Mouse (Mus musculus): ENCODE measurements around the gene Rsad1. TPM values are rescaled to one million over a fixed set of nuclear protein-coding genes. Genes with fewer than 3 reads are reported as not detected.

Rsad1 gene
- polyA plus RNA-seq (2015; fragmentation: Nextera tagmentation; extraction: Ambion mirVana), result 9.4 and 10.4 TPM in 2 replicates

DNA sequence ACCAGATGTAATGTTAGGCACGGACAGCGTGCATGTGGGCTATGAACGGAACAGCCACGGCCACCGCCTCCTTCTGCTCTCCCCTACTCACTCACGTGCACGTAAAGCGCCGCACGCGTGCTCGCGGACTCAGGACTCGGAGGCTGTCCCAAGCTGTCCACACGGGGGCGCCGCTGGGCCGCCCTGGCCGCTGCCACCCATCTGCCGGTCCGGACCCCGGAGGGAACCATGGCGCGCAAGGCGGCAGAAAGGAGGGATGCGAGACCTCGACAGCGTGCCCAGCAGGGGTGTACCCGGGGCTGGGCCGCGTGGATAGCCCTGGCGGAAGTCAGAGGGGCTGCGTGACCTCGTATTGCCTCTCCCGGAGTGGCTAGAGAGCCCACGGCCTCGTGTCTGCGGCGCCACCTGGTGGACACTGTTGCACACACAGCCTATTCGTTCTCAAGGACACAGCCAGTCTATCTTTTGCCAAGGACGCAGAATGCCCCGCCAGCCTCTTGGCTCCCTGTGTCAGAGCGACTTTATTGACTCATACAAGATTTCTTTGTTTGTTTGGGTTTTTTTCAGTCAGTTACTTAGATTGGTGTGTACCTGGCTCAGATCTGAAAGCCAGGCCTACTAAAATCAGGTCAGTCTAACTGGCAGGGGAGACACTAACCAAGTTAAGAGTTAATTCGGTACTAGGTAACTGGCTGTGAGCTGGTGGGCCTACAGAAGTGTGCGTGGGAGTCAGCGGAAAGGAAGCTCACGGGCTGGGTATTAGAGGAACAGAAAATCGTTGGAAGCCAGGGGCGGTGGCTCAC is at the start of gene Rsad1:
Gene Rsad1 (minus strand): TSS at position 368 of the 803 bp plus-strand sequence.
- H3K9me3 ChIP-seq (replicated peaks), result no peaks in the 10 kb centered on the region
- H3K4me3 ChIP-seq (replicated peaks), result peak within 1 kb of the TSS; percentile 68
- no peaks in the 10 kb centered on the region for H3K27me3 ChIP-seq (replicated peaks)
- peaks cover 20% of the 10 kb centered on the region for H3K4me1 ChIP-seq
- WGBS, result 5% methylated on average over 49 of the region's 49 CpGs
- no peaks in the 10 kb centered on the region for H3K36me3 ChIP-seq
- peak; percentile 91 for ATAC-seq (ENCODE audit: low FRiP score)
- H3K4me2 ChIP-seq, result peak within 1 kb of the TSS; percentile 95
- H3K27ac ChIP-seq (replicated peaks), result peak within 1 kb of the TSS; percentile 94
- peak within 1 kb of the TSS; percentile 59 for H3K9ac ChIP-seq (replicated peaks)

DNA sequence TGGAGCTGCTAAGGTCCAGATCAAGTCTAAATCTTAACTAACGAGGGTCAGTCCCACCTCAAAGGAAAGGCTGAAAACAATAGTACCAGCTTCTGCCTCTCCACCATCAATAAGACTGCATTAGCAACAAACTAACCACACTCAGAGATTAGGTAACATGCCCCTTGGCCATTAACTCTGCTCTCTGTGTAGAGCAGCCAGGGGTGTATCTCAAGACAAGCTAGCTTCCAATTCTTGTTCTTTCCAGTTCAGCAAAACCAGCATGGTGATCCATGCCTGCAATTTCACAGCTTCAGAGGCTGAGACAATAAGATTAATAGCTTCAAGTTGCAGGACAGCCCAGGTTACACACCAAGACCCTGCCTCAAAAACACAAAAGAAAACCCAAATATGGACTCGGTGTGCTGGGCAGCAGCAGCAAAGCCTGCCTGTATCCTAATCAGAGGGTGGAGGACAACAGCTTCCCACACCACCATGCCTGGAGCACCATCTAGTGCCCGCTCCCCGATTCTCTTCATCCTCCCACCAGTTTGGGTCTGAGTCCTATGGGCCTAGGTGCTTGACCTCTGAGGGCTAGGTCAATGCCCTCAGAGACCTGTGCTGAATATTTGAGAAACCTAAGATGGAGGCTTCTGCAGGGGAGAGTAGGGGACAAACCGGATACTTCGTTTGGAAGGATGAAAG is 49.5 kb upstream of the Rsad1 start:
- WGBS, result 79% methylated on average over 6 of the region's 6 CpGs
- H3K9me3 ChIP-seq (replicated peaks), result no peaks in the 10 kb centered on the region
- no peaks in the 10 kb centered on the region for H3K36me3 ChIP-seq
- H3K4me3 ChIP-seq (replicated peaks), result no peak overlapping the region
- no peak for ATAC-seq (ENCODE audit: low FRiP score)
- peaks cover 11% of the 10 kb centered on the region for H3K27me3 ChIP-seq (replicated peaks)
- H3K4me2 ChIP-seq, result no peak overlapping the region
- no peak overlapping the region for H3K27ac ChIP-seq (replicated peaks)
- H3K4me1 ChIP-seq, result peaks cover 12% of the 10 kb centered on the region
- H3K9ac ChIP-seq (replicated peaks), result no peak overlapping the region

DNA sequence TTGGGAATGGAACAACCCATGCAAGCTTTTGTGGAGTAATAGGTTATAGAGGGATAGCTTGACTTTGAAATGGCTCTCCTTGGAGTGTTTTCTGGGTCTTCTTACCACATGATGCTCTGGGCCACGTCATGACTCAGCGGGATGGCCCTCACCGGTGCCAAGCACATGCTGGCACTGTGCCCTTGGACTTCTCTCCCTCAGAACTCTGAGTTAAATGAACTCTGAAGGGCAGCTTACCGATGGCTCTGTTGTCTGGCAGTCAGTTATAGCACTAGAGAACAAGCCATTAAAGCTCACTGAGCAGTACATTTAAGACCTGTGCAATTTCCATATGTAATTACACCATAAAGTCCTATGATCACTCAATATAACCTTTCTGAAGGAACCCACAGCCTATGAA is 48.3 kb upstream of the Rsad1 start:
- Histone ChIP-seq H3K27ac (replicated peaks) (no peak overlapping the region), H3K4me2 (no peak overlapping the region), H3K4me1 (peaks cover 11% of the 10 kb centered on the region), H3K27me3 (replicated peaks) (peaks cover 11% of the 10 kb centered on the region), H3K9ac (replicated peaks) (no peak overlapping the region), H3K4me3 (replicated peaks) (no peak overlapping the region), H3K36me3 (no peaks in the 10 kb centered on the region), H3K9me3 (replicated peaks) (no peaks in the 10 kb centered on the region)
- ATAC-seq (ENCODE audit: low FRiP score), result no peak
- WGBS, result 52% methylated on average over 4 of the region's 4 CpGs

DNA sequence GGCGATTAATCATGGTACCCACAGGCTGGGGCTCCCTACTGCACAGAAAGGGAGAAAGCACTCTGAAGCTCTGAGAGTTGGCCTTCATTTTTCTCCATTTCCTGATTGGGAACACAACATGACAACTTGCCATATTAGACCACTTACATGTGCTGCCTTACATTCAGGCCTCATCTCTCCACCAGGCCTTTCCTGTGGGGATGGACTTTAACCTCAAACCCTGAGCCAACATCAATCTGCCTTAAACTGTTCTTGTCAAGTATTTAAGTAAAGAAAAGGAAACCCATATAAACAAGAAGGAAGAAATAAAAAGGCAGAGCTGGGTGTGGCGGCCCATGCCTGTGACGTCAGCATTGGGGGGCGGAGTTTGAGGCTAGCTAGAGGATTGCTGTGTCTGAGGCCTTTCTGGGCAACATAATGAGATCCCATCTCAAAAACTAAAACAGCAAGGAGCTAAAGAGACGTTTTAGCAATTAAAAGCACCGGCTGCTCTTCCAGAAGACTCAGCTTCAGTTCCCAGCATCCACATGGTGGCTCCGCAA is 47.3 kb upstream of the Rsad1 start:
- WGBS, result 75% methylated on average over 7 of the region's 7 CpGs
- Histone ChIP-seq H3K4me3 (replicated peaks) (no peak overlapping the region), H3K4me1 (peaks cover 5% of the 10 kb centered on the region), H3K9ac (replicated peaks) (no peak overlapping the region), H3K27me3 (replicated peaks) (peaks cover 8% of the 10 kb centered on the region; the same call in 1 of the 2 replicates), H3K36me3 (no peaks in the 10 kb centered on the region), H3K9me3 (replicated peaks) (no peaks in the 10 kb centered on the region), H3K4me2 (no peak overlapping the region), H3K27ac (replicated peaks) (no peak overlapping the region)
- no peak for ATAC-seq (ENCODE audit: low FRiP score)

DNA sequence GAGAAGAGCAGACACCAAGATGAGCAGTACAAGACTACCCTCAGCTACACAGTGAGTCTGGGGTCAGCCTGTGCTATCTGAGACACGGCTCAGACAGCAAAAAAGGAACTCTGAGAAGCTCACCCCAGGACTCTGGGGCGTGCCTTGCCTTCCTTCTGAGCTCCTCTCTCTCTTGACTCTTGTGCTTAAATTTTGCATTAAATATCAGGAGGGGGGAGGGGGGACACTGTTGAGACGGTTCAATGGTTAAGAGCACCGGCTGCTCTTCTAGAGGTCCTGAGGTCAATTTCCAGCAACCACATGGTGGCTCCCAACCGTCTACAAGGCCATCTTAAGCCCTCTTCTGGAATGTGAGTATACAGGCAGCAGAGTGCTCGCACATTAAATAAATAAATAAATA is 38.5 kb upstream of the Rsad1 start:
- no peak overlapping the region for H3K4me2 ChIP-seq
- no peaks in the 10 kb centered on the region for H3K36me3 ChIP-seq
- no peaks in the 10 kb centered on the region for H3K9me3 ChIP-seq (replicated peaks)
- H3K9ac ChIP-seq (replicated peaks), result no peak overlapping the region
- 81% methylated on average over 6 of the region's 6 CpGs for WGBS
- no peaks in the 10 kb centered on the region for H3K27me3 ChIP-seq (replicated peaks)
- no peak for ATAC-seq (ENCODE audit: low FRiP score)
- H3K4me1 ChIP-seq, result peaks cover 7% of the 10 kb centered on the region
- H3K27ac ChIP-seq (replicated peaks), result no peak overlapping the region
- H3K4me3 ChIP-seq (replicated peaks), result no peak overlapping the region

DNA sequence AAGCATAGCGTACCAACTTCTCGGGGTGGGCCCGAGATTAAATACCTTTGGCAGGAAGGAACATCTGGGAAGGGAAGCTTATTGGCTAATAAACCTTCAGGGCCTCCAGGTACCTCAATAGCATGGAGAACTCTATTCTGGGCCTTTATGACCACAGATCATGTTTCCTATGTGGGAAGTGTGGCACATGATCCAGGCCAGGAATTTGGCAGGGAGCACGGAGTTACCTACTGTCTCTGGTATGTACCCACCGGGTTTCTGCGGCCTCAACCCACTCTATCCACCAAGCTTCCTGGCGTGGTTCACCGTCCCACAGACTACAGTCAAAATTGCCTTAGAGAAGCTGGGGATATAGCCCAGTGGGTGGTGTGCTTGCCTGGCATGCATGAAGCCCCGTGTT is 36.0 kb upstream of the Rsad1 start:
- no peak overlapping the region for H3K9ac ChIP-seq (replicated peaks)
- no peak overlapping the region for H3K4me3 ChIP-seq (replicated peaks)
- no peak overlapping the region for H3K4me2 ChIP-seq
- H3K27ac ChIP-seq (replicated peaks), result no peak overlapping the region
- H3K27me3 ChIP-seq (replicated peaks), result no peaks in the 10 kb centered on the region
- H3K4me1 ChIP-seq, result no peaks in the 10 kb centered on the region
- H3K9me3 ChIP-seq (replicated peaks), result no peaks in the 10 kb centered on the region
- no peaks in the 10 kb centered on the region for H3K36me3 ChIP-seq
- ATAC-seq (ENCODE audit: low FRiP score), result no peak
- 95% methylated on average over 9 of the region's 9 CpGs for WGBS

DNA sequence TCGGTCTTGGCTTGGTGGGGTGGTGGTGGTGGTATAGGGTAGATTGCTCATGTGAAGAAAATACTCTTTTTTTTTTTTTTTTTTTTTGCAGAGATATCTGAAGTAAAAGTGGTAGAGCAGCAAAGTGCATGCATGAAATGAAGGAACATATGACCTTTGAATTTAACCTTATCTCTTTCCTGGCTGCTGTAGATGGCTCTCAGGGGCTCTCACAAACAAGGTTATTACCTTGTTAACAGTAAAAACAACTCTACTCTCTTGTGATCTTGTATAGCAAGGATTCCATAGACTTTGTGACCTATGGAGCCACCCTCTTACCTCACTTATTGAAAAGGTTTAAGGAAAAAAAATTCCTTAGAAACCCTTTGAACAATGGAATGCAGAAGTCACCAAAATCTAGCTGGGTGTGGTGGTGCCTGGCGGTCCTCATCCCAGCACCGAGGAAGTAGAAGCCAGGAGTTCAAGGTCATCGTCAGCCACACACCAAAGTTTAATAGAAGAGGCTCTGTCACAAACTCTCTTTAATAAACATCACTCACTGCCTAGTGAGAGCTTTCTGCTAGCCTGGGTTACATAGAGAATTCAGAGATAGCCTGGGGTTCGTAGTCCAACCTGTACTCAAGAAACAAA is 31.2 kb upstream of the Rsad1 start:
- Histone ChIP-seq H3K4me1 (no peaks in the 10 kb centered on the region), H3K9me3 (replicated peaks) (no peaks in the 10 kb centered on the region), H3K9ac (replicated peaks) (no peak overlapping the region), H3K27ac (replicated peaks) (no peak overlapping the region), H3K36me3 (no peaks in the 10 kb centered on the region), H3K4me2 (no peak overlapping the region), H3K27me3 (replicated peaks) (no peaks in the 10 kb centered on the region), H3K4me3 (replicated peaks) (no peak overlapping the region)
- ATAC-seq (ENCODE audit: low FRiP score), result no peak
- 96% methylated on average over 5 of the region's 5 CpGs for WGBS

DNA sequence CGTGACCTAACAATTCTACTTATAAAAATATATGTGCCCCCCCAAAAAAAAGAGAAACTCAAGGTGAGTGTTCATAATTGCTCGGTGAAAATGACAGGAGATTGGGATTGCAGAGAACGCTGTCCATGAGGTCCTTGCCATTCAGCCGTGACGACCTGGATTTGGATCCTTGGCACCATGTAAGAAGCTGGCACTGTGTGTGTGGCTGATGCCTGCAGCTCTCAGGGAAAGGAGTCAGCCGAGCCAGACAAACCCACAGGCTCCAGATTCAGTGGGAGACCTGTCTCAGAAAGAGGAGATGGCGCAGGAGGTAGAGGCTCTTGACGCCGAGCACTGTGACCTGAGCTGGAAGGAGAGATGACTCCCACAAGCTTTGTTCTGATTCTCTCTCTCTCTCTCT is 27.3 kb upstream of the Rsad1 start:
- Histone ChIP-seq H3K27ac (replicated peaks) (no peak overlapping the region), H3K4me2 (no peak overlapping the region), H3K27me3 (replicated peaks) (no peaks in the 10 kb centered on the region), H3K4me1 (no peaks in the 10 kb centered on the region), H3K9ac (replicated peaks) (no peak overlapping the region), H3K36me3 (no peaks in the 10 kb centered on the region), H3K9me3 (replicated peaks) (no peaks in the 10 kb centered on the region), H3K4me3 (replicated peaks) (no peak overlapping the region)
- ATAC-seq (ENCODE audit: low FRiP score), result no peak
- 88% methylated on average over 9 of the region's 9 CpGs for WGBS

DNA sequence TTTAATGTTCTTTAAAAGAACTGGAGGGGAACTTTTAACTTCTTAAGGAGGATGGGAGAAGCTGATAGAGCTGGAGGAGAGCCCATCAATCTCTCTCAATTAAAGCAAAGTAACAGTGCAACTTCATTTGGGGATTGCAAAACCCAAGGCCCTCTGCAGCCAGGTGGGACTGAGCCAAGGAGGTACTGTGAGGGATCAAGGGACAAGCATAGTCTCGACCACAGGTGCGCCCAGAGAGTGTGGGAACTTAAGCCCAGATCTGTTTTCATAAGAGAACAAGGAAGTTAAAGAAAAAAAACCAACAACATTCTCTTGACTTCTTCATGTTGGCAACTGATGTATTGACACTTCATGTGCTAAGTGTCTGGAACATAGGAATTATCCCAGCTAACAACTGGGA is 26.0 kb upstream of the Rsad1 start:
- Histone ChIP-seq H3K9ac (replicated peaks) (no peak overlapping the region), H3K27ac (replicated peaks) (no peak overlapping the region), H3K4me1 (no peaks in the 10 kb centered on the region), H3K9me3 (replicated peaks) (no peaks in the 10 kb centered on the region), H3K27me3 (replicated peaks) (no peaks in the 10 kb centered on the region), H3K4me2 (no peak overlapping the region), H3K4me3 (replicated peaks) (no peak overlapping the region), H3K36me3 (no peaks in the 10 kb centered on the region)
- 82% methylated on average over 2 of the region's 2 CpGs for WGBS
- no peak for ATAC-seq (ENCODE audit: low FRiP score)

DNA sequence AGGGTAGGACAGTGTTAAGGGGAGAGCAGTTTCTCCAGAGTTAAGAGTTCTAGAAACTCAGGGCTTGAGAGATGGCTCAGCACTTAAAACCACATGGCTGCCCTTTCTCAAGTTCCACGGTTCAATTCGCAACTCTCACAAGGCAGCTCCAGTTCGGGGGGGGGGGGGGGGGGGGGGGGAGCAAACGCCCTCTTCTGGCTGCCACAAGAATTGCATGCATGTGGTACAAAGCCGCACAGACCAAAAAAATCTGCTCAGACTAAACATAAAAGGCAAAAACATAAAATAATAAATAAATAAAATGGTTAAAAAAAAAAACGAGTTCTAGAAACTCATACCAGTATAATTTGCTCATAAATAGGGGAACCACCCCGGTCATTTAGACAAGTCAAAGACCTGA is 25.5 kb upstream of the Rsad1 start:
- Histone ChIP-seq H3K36me3 (no peaks in the 10 kb centered on the region), H3K4me2 (no peak overlapping the region), H3K4me1 (no peaks in the 10 kb centered on the region), H3K9me3 (replicated peaks) (no peaks in the 10 kb centered on the region), H3K27me3 (replicated peaks) (no peaks in the 10 kb centered on the region), H3K9ac (replicated peaks) (no peak overlapping the region), H3K27ac (replicated peaks) (no peak overlapping the region), H3K4me3 (replicated peaks) (no peak overlapping the region)
- 23% methylated on average over 6 of the region's 7 CpGs for WGBS
- no peak for ATAC-seq (ENCODE audit: low FRiP score)

DNA sequence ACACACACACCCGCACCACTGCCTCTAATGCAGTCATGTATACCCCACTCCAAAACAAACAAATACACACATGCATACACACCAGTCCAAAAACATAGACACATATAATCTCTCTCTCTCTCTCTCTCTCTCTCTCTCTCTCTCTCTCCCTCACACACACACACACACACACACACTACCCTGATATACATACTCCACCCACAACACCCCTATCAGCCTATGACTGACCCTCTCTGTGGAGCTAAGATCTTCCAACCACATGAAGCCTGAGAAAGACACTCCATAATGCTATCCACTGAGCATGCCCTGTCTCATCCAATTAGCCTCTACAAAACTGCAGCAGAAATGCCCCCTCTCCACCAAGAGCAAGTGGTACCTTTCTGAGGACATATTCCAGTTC is 22.8 kb upstream of the Rsad1 start:
- H3K4me1 ChIP-seq, result no peaks in the 10 kb centered on the region
- H3K4me2 ChIP-seq, result no peak overlapping the region
- no peaks in the 10 kb centered on the region for H3K9me3 ChIP-seq (replicated peaks)
- no peak overlapping the region for H3K4me3 ChIP-seq (replicated peaks)
- H3K27ac ChIP-seq (replicated peaks), result no peak overlapping the region
- WGBS, result 97% methylated on average over 1 of the region's 1 CpGs
- no peaks in the 10 kb centered on the region for H3K27me3 ChIP-seq (replicated peaks)
- H3K9ac ChIP-seq (replicated peaks), result no peak overlapping the region
- ATAC-seq (ENCODE audit: low FRiP score), result no peak
- no peaks in the 10 kb centered on the region for H3K36me3 ChIP-seq
